Mouse (Mus musculus): ENCODE data around the gene Asb3. TPM values are rescaled to one million over a fixed set of nuclear protein-coding genes. Genes with fewer than 3 reads are reported as not detected.
"Not testable (repeated sequence)": the region's sequence is repeated elsewhere in the genome, so short reads cannot be mapped to it uniquely, and the experiment has no call there.

Gene Asb3
- polyA plus RNA-seq, 1 experiment from 2014 or later: 35.6 TPM

DNA sequence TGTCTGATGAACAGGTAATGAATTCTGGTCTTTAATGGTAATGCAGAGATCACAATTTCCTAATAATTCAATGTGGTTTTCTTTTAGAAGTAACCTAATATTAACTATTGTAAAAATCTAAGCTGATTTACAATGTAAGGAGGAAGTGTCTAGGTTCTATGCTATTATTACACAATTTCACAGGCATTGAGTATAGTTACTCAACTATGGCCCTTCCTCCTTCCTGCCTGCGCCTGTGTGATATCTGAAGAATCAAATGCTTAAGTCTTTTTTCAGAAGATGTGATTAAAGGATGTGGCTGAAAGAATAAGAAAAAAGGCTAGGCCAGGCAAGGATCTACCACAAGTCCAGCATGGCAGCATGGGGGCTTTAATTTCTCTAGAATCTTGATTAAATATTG is 249.6 kb downstream of the Asb3 start:
- ATAC-seq (ENCODE audit: low FRiP score, low TSS enrichment); DNase-seq; H3K27ac ChIP-seq (replicated peaks; ENCODE audit: low read depth, low read length); H3K9me3 ChIP-seq (ENCODE audit: control insufficient read depth, low read length); H3K9ac ChIP-seq (replicated peaks; ENCODE audit: low read length); H3K4me1 ChIP-seq (ENCODE audit: control insufficient read depth, insufficient read depth, low read length); H3K27me3 ChIP-seq (ENCODE audit: control insufficient read depth, insufficient read depth, low read length); H3K36me3 ChIP-seq (ENCODE audit: control insufficient read depth, insufficient read depth, low read length); H3K4me3 ChIP-seq (replicated peaks; ENCODE audit: low read depth, low read length); H3K4me2 ChIP-seq (ENCODE audit: low read length): not testable (repeated sequence)
- WGBS: 79% methylated on average over 1 of the region's 1 CpGs

DNA sequence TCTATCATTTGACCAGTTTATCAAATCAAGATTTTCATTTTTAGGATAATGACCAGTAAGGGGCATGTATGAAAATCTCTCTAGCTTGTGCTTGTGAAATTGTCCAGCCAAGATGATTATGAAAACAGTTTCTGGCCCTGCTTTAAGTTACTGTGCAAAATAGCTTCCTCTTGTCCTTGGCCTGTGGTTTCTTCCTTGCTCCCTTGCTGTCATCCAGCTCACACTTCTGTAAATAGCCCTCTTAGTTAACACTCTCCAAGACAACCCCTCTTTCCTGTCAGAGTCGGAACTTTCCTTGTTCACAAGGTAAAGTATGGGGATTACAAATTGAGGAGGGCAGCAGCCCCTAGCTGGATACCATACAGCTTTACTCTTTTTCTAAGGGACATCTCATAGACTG is 253.2 kb downstream of the Asb3 start:
- H3K9me3 ChIP-seq (ENCODE audit: control insufficient read depth, low read length); H3K36me3 ChIP-seq (ENCODE audit: control insufficient read depth, insufficient read depth, low read length); H3K9ac ChIP-seq (replicated peaks; ENCODE audit: low read length); H3K27me3 ChIP-seq (ENCODE audit: control insufficient read depth, insufficient read depth, low read length); H3K4me1 ChIP-seq (ENCODE audit: control insufficient read depth, insufficient read depth, low read length); ATAC-seq (ENCODE audit: low FRiP score, low TSS enrichment); DNase-seq; H3K27ac ChIP-seq (replicated peaks; ENCODE audit: low read depth, low read length); H3K4me2 ChIP-seq (ENCODE audit: low read length); H3K4me3 ChIP-seq (replicated peaks; ENCODE audit: low read depth, low read length): not testable (repeated sequence)
- 73% methylated on average over 1 of the region's 1 CpGs for WGBS

Other genes with a start within 250 kb of the Asb3 start
- gene Acyp2, start 235.8 kb upstream of the Asb3 start, polyA plus RNA-seq (2014; fragmentation: Nextera tagmentation; extraction: Ambion mirVana): 17.4 and 21.8 TPM in 2 replicates
- gene Psme4, start 113.7 kb upstream of the Asb3 start, polyA plus RNA-seq (2014; fragmentation: Nextera tagmentation; extraction: Ambion mirVana): 28.8 and 30.9 TPM in 2 replicates
- gene Gpr75, start 58 bp upstream of the Asb3 start, polyA plus RNA-seq (2014; fragmentation: Nextera tagmentation; extraction: Ambion mirVana): 7.4 and 8.8 TPM in 2 replicates
- gene Erlec1, start 68.9 kb downstream of the Asb3 start, polyA plus RNA-seq (2014; fragmentation: Nextera tagmentation; extraction: Ambion mirVana): 13.5 and 14.4 TPM in 2 replicates
- 33.5 and 38.5 TPM in 2 replicates for gene Chac2, start 100.9 kb downstream of the Asb3 start, polyA plus RNA-seq (2014; fragmentation: Nextera tagmentation; extraction: Ambion mirVana)

Data from midbrain, embryonic 14.5 days (tissue).